Mouse (Mus musculus): ENCODE data around the gene Cyp2d12. TPM values are rescaled to one million over a fixed set of nuclear protein-coding genes. Genes with fewer than 3 reads are reported as not detected.
"Not testable (repeated sequence)": the region's sequence is repeated elsewhere in the genome, so short reads cannot be mapped to it uniquely, and the experiment has no call there.

Cyp2d12 gene
- polyA plus RNA-seq, 1 experiment from 2014 or later = not detected

DNA sequence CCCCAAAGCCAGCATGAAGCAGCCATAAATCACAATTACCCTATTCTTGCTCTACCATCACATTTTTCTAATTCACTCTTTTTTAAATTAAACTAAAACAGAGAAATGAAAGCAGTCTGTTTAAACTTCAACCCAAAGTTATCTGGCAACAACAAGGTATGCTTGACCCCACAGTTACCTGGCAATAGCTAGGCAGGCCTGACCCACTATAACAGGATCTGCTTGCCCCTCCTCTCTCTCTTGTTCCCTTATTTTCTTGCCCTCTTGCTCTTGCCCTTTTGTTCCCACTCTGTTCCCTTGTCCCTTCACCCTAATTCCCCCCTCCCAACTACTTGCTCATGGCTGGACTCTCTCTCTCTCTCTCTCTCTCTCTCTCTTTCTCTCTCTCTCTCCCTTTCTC, 10.3 kb upstream of the Cyp2d12 start:
- not testable (repeated sequence) for H3K9ac ChIP-seq (ENCODE audit: low read depth, low read length); H3K9me3 ChIP-seq (ENCODE audit: control insufficient read depth, low read length); H3K27me3 ChIP-seq (replicated peaks; ENCODE audit: control insufficient read depth, insufficient read depth, low read length); H3K27ac ChIP-seq (ENCODE audit: low read length); H3K4me1 ChIP-seq (ENCODE audit: control insufficient read depth, insufficient read depth, low read length); ATAC-seq; H3K4me3 ChIP-seq (ENCODE audit: low read length); H3K36me3 ChIP-seq (ENCODE audit: control insufficient read depth, insufficient read depth, low read length); H3K4me2 ChIP-seq (ENCODE audit: low read depth, low read length)

DNA sequence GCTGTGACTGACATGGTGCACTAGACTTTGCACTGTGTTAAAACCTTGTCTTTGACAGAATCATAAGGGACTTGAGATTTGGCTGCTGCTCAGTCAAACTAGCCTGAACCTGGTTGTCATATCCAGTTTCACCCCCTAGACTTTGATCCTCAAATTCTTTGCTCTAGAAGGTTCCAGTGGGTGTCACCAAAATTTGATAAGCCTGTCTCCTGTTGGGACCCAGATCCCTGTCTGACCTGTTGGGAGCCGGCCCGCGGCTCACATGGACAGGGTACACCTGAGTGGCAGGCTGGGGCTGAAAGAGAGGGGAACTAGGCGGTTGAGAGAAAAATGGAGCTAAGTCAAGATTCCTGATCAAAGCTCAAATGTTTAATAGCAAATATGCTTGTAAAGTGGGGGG, 7.1 kb upstream of the Cyp2d12 start:
- ATAC-seq; H3K4me3 ChIP-seq (ENCODE audit: low read length); H3K4me2 ChIP-seq (ENCODE audit: low read depth, low read length); H3K27me3 ChIP-seq (replicated peaks; ENCODE audit: control insufficient read depth, insufficient read depth, low read length); H3K9me3 ChIP-seq (ENCODE audit: control insufficient read depth, low read length); H3K27ac ChIP-seq (ENCODE audit: low read length); H3K9ac ChIP-seq (ENCODE audit: low read depth, low read length); H3K36me3 ChIP-seq (ENCODE audit: control insufficient read depth, insufficient read depth, low read length); H3K4me1 ChIP-seq (ENCODE audit: control insufficient read depth, insufficient read depth, low read length): not testable (repeated sequence)
- 86% methylated on average over 4 of the region's 4 CpGs for WGBS

- not testable (repeated sequence) for H3K9me3 ChIP-seq (ENCODE audit: control insufficient read depth, low read length); H3K4me3 ChIP-seq (ENCODE audit: low read length); H3K27me3 ChIP-seq (replicated peaks; ENCODE audit: control insufficient read depth, insufficient read depth, low read length); ATAC-seq; H3K4me2 ChIP-seq (ENCODE audit: low read depth, low read length); H3K4me1 ChIP-seq (ENCODE audit: control insufficient read depth, insufficient read depth, low read length); H3K27ac ChIP-seq (ENCODE audit: low read length); H3K9ac ChIP-seq (ENCODE audit: low read depth, low read length); H3K36me3 ChIP-seq (ENCODE audit: control insufficient read depth, insufficient read depth, low read length)
- 89% methylated on average over 2 of the region's 2 CpGs for WGBS
These were observed 1.7 kb upstream of the Cyp2d12 start for GRCm38 (mm10) chr15:82553211-82553610.

DNA sequence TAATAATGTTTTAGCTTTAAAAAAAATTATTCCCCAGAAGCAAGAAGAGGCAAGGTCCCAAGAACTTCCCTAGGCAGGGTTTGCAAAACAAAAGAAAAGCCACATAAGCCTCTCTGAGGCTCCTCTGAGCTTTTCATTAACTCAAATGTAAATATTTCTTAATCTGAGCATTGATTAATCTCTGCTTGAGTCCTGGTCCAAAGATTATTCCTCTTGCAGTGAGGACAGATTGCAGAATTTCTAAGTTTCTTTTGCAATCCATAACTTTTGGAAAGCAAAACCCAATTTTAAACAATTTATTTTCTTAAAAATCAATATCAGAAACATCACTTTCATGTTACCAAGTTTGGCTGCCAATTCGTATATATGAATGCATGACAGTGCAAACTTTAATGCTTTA, 18.0 kb downstream of the Cyp2d12 start:
- no peaks in the 10 kb centered on the region for H3K27me3 ChIP-seq (replicated peaks; ENCODE audit: control insufficient read depth, insufficient read depth, low read length)
- WGBS = 81% methylated on average over 1 of the region's 1 CpGs

DNA sequence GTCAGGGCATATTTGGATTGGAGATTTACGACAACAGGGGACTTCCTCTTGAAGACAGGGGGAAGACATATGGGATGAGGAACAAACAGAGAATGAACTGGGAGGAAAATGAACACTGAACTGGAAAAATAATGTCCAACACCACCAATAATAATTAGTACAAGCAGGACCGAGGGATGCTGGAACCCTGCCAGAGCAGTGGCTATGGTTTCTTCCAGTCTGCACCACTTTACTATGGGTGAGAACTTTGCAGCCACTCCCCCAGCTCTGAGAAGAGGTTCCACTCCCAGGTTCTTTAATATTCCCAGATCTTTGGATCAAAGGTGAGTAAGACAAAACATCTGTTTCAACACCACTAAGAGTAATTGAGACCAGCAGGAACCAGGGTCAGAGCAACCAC, 24.2 kb downstream of the Cyp2d12 start:
- Histone ChIP-seq H3K27me3 (replicated peaks; ENCODE audit: control insufficient read depth, insufficient read depth, low read length) (no peaks in the 10 kb centered on the region), H3K9me3 (ENCODE audit: control insufficient read depth, low read length) (no peaks in the 10 kb centered on the region), H3K4me1 (ENCODE audit: control insufficient read depth, insufficient read depth, low read length) (no peaks in the 10 kb centered on the region), H3K4me2 (ENCODE audit: low read depth, low read length) (no peak overlapping the region), H3K4me3 (ENCODE audit: low read length) (no peak overlapping the region), H3K9ac (ENCODE audit: low read depth, low read length) (no peak overlapping the region), H3K36me3 (ENCODE audit: control insufficient read depth, insufficient read depth, low read length) (no peaks in the 10 kb centered on the region), H3K27ac (ENCODE audit: low read length) (no peak overlapping the region)
- 69% methylated on average over 2 of the region's 2 CpGs for WGBS
- no peak for ATAC-seq

More for the DNA sequence above, 18.0 kb downstream of the Cyp2d12 start:
- H3K36me3 ChIP-seq (ENCODE audit: control insufficient read depth, insufficient read depth, low read length) = no peaks in the 10 kb centered on the region
- no peak overlapping the region for H3K27ac ChIP-seq (ENCODE audit: low read length)
- no peak overlapping the region for H3K9ac ChIP-seq (ENCODE audit: low read depth, low read length)
- H3K4me2 ChIP-seq (ENCODE audit: low read depth, low read length) = no peak overlapping the region
- H3K9me3 ChIP-seq (ENCODE audit: control insufficient read depth, low read length) = no peaks in the 10 kb centered on the region
- H3K4me3 ChIP-seq (ENCODE audit: low read length) = no peak overlapping the region
- no peak for ATAC-seq
- no peaks in the 10 kb centered on the region for H3K4me1 ChIP-seq (ENCODE audit: control insufficient read depth, insufficient read depth, low read length)

DNA sequence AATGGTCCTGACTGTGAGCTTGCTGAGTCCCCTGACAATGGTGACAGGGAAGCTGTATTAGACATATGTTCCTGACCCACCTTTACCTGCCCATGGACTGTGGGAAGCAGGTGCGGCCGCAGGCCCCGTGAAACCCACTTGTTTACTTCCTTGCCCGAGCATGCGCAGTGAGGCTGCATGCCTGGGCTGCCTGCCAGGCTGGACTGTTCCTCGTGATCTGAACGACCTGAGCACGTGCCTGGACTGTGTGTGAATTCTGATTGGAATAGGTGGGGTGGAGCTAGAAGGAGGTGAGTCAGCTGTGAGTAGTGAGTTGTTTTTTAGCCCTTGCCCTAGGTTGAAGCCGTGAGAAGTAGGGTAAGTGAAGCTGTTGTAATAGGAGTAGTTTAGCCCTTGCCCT, 27.7 kb downstream of the Cyp2d12 start:
- Histone ChIP-seq H3K4me3 (ENCODE audit: low read length) (no peak overlapping the region), H3K9ac (ENCODE audit: low read depth, low read length) (no peak overlapping the region), H3K36me3 (ENCODE audit: control insufficient read depth, insufficient read depth, low read length) (no peaks in the 10 kb centered on the region), H3K4me2 (ENCODE audit: low read depth, low read length) (no peak overlapping the region), H3K9me3 (ENCODE audit: control insufficient read depth, low read length) (no peaks in the 10 kb centered on the region), H3K27ac (ENCODE audit: low read length) (no peak overlapping the region), H3K27me3 (replicated peaks; ENCODE audit: control insufficient read depth, insufficient read depth, low read length) (no peaks in the 10 kb centered on the region), H3K4me1 (ENCODE audit: control insufficient read depth, insufficient read depth, low read length) (no peaks in the 10 kb centered on the region)
- 67% methylated on average over 9 of the region's 9 CpGs for WGBS
- ATAC-seq = no peak; the same call in 1 of the 2 replicates

Small RNA genes within 50 kb of the gene (microRNA-seq; reads per million reads assigned to microRNA genes)
- gene Gm27924 = not detected
- gene Gm28023 = not detected

Other genes with a start within 250 kb of the Cyp2d12 start
- gene Naga, start 216.1 kb upstream of the Cyp2d12 start, polyA plus RNA-seq (2015; fragmentation: Nextera tagmentation; extraction: Ambion mirVana) = 296 and 437 TPM in 2 replicates
- gene Pheta2, start 216.1 kb upstream of the Cyp2d12 start, polyA plus RNA-seq (2015; fragmentation: Nextera tagmentation; extraction: Ambion mirVana) = 11.6 and 13.2 TPM in 2 replicates
- gene Smdt1, start 216.1 kb upstream of the Cyp2d12 start, polyA plus RNA-seq (2015; fragmentation: Nextera tagmentation; extraction: Ambion mirVana) = 332 and 340 TPM in 2 replicates
- gene Ndufa6, start 200.8 kb upstream of the Cyp2d12 start, polyA plus RNA-seq (2015; fragmentation: Nextera tagmentation; extraction: Ambion mirVana) = 561 and 588 TPM in 2 replicates
- 14.1 and 14.9 TPM in 2 replicates for gene Cyp2d22, start 174.8 kb upstream of the Cyp2d12 start, polyA plus RNA-seq (2015; fragmentation: Nextera tagmentation; extraction: Ambion mirVana)
- not detected in 2 replicates for gene Cyp2d11, start 161.1 kb upstream of the Cyp2d12 start, polyA plus RNA-seq (2015; fragmentation: Nextera tagmentation; extraction: Ambion mirVana)
- gene Cyp2d10, start 147.9 kb upstream of the Cyp2d12 start, polyA plus RNA-seq (2015; fragmentation: Nextera tagmentation; extraction: Ambion mirVana) = 0.67 and 1.8 TPM in 2 replicates
- gene Cyp2d9, start 121.6 kb upstream of the Cyp2d12 start, polyA plus RNA-seq (2015; fragmentation: Nextera tagmentation; extraction: Ambion mirVana) = 0.10 and 0.31 TPM in 2 replicates
- gene Cyp2d34, start 65.9 kb downstream of the Cyp2d12 start, polyA plus RNA-seq (2015; fragmentation: Nextera tagmentation; extraction: Ambion mirVana) = 0.18 TPM in 1 of 2 replicates, not detected in the other
- 0.07 TPM in 1 of 2 replicates, not detected in the other for gene Cyp2d40, start 209.1 kb downstream of the Cyp2d12 start, polyA plus RNA-seq (2015; fragmentation: Nextera tagmentation; extraction: Ambion mirVana)
- 25.5 and 40.5 TPM in 2 replicates for gene Cyp2d26, start 239.2 kb downstream of the Cyp2d12 start, polyA plus RNA-seq (2015; fragmentation: Nextera tagmentation; extraction: Ambion mirVana)

All from intestine, embryonic 16.5 days (tissue).